Mouse (Mus musculus): ENCODE results near the gene Tcp11l2.

Gene Tcp11l2

DNA sequence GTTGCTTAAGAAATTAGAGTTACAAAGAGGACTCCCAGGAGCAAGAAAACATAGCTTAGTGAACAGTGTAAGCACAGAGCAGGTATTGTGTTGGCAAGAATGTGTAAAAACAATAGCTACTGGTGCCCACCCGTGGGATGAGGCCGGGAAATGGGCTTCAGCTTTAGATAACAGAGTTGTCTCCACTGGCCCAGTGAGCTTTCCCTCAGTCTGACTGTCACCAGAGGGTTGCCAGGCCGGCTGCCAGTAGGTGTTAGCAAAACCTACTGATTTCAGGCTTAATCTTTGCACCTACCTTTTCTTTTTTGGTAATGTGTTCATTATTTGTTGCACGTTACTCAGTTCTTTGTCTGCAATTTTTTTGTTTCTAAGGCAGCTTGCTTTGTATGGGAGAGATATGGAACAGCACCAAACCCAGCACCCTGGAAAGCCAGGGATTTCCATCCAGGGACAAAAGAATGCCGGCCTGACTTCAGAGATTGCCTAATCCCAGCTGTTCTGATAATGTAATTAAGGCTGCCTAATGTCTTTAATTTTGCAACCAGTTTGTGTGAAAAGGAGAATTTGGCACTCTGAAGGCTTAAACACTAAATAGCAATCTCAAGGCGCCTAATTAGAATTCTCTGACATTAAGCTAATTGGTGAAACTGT, 81.1 kb downstream of the Tcp11l2 start:
- DNase-seq (ENCODE audit: low spot score) = no peak

DNA sequence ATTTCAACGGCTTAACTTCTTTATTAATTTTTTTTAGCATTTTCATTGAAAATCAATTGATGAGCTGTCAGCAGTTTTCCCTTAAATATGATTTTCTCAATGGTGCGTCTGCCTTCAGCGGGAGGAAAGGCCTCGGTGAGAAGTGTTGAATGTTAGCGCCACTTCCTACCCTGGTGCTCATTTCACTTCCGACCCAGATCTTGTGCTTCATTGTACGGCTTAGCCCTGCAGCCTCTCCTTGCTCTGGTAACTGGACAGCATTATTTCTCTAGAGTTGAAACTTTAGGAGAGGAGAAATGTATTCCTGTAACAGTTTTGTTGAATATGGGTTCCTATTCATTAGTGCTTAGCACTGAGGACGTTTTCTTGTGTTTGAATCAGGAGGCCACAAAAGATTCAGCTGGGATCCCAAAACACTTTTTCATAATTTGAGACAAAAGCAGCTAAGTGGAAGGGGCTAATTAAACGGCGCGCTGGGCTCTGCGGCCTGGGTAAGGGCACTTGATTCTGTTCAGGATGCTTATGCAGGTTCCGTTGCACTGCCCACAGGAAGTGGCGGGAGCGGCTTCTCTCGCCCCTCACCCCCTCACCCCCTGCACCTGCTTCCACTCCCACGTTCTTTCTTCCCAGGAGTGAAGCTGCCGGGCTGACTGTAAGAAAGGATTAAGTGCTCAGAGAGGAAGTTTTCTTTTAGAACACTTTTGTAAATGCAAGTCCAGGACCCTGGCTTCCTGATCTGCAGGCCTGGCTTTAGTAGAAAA, 81.8 kb downstream of the Tcp11l2 start:
- no peak for DNase-seq (ENCODE audit: low spot score)

DNA sequence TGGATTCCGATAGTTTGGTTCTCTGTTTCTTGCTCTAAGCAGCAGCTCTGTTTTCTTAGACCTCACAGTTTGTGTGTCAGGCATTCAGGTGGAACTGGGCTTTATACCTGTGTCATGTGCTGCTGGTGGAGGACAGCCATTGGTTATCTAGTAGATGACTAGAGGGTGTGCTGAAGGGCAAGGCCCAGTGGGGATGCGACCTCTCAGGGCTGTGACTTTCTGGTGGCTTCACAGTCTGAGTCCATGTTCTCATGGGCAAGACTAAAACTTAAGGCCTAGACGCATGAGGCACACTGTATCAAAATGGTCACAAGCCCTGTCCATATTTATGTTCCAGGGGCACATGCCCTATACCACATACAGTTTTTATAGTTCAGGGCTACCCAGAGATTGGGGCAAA, 82.9 kb downstream of the Tcp11l2 start:
- no peak for DNase-seq (ENCODE audit: low spot score)

DNA sequence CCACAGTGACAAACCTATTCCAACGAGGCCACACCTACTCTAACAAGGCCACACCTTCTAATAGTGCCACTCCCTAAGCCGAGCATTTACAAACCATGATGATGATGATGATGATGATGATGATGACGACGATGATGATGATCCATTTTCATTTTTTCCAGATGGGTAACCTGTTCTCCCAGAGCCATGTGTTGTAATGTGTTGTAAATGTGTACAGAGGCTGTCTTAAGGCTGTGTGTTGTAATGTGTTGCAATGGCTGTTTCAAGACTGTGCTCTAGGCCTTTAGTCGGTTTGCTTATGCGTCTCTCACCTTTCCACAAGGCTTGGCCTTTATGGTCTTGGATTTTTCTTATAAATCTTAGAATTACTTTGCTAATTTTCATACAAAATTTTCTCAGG, 85.7 kb downstream of the Tcp11l2 start:
- DNase-seq (ENCODE audit: low spot score) = no peak

Data from embryo, embryonic 10.5 days (tissue).